In genomic region chr8:124412496-124413243, GRCm38 (mm10) we compare ENCODE assay signal across 12 mouse cellular contexts.
"Had no signal": no experiment of that assay in that cellular context is flagged by ENCODE, and none has a peak within 500 bp of the region (broad histone marks: within the 10 kb centered on the region; RNA-seq: fewer than 3 reads in every experiment).

No protein-coding gene starts in this region.

- H3K27me3 ChIP-seq: liver, embryonic 15.5 days; neural tube, embryonic 12.5 days had no signal

- H3K4me1 ChIP-seq: limb, embryonic 10.5 days; liver, embryonic 15.5 days had no signal

- H3K27ac ChIP-seq: limb, embryonic 10.5 days; liver, embryonic 15.5 days; neural tube, embryonic 12.5 days had no signal

- H3K4me3 ChIP-seq: limb, embryonic 10.5 days; liver, embryonic 15.5 days; neural tube, embryonic 12.5 days had no signal

- H3K36me3 ChIP-seq: limb, embryonic 10.5 days; liver, embryonic 15.5 days; neural tube, embryonic 12.5 days had no signal

- H3K9me3 ChIP-seq: limb, embryonic 10.5 days; liver, embryonic 15.5 days; neural tube, embryonic 12.5 days had no signal

- H3K9ac ChIP-seq: liver, embryonic 15.5 days; neural tube, embryonic 12.5 days had no signal

- H3K4me2 ChIP-seq: liver, embryonic 11.5 days; liver, embryonic 15.5 days; neural tube, embryonic 12.5 days had no signal

- ATAC-seq: lung, postnatal 0 days had no signal

- DNase-seq: kidney, adult 8-10 months; kidney, postnatal 25 days; lung, adult 2 months; lung, postnatal 36 days; midbrain, embryonic 14.5 days; right cerebral cortex, postnatal 14 days; thymus, postnatal 4 days had no signal
